Mouse (Mus musculus) lung, embryonic 14.5 days (tissue): ENCODE results near the gene Chid1. TPM values are rescaled to one million over a fixed set of nuclear protein-coding genes. Genes with fewer than 3 reads are reported as not detected.
A peak's percentile ranks its signal among the peaks of the same experiment; 100 is the strongest.
"Not testable (repeated sequence)": the region's sequence is repeated elsewhere in the genome, so short reads cannot be mapped to it uniquely, and the experiment has no call there.

ENCODE experiments used
- ATAC-seq: fragments of 200-750 bp; cut with Nextera tagmentation; 2 replicates; pipeline ENCODE4 v1.8.0; 2017; ENCODE audit warnings: mild to moderate bottlenecking, moderate TSS enrichment, moderate library complexity; ENCODE audit not compliant: insufficient read depth
- DNase-seq: peaks from one replicate; pipeline ENCODE4 v3.0.0-alpha.2; 2015
- H3K27ac ChIP-seq: fragments of 300-500 bp; sonication (generic); 2 replicates; pipeline ENCODE4 v1.5.1; 2014; ENCODE audit warnings: low read depth, mild to moderate bottlenecking, moderate library complexity
- H3K27me3 ChIP-seq: fragments of 300-500 bp; sonication (generic); 2 replicates; pipeline ENCODE4 v1.6.1; 2014; ENCODE audit warnings: low read length, control low read depth; ENCODE audit not compliant: insufficient read depth
- H3K36me3 ChIP-seq: fragments of 300-500 bp; sonication (generic); 2 replicates; pipeline ENCODE4 v1.6.1; 2014; ENCODE audit warnings: control low read depth; ENCODE audit not compliant: insufficient read depth
- H3K4me1 ChIP-seq: fragments of 300-500 bp; sonication (generic); 2 replicates; pipeline ENCODE4 v1.6.1; 2014; ENCODE audit warnings: antibody characterized with exemption, control low read depth; ENCODE audit not compliant: insufficient read depth
- H3K4me2 ChIP-seq: fragments of 300-500 bp; sonication (generic); 2 replicates; pipeline ENCODE4 v1.6.1; 2014; ENCODE audit warnings: mild to moderate bottlenecking
- H3K4me3 ChIP-seq: fragments of 300-500 bp; sonication (generic); 2 replicates; pipeline ENCODE4 v1.5.1; 2014; ENCODE audit warnings: low read depth, low read length
- H3K9ac ChIP-seq: fragments of 300-500 bp; sonication (generic); 2 replicates; pipeline ENCODE4 v1.6.1; 2014
- H3K9me3 ChIP-seq: fragments of 300-500 bp; sonication (generic); 2 replicates; pipeline ENCODE4 v1.6.1; 2016; ENCODE audit warnings: low read depth, low read length, control low read depth
- CTCF ChIP-seq: IDR thresholded peaks from 2 replicates; pipeline ENCODE4 v1.5.1; 2016; ENCODE audit warnings: antibody characterized with exemption, low read depth
- WGBS: fragments of 180-500 bp; shearing (Covaris S2); extraction: QIAGEN DNeasy Blood & Tissue Kit; methylation state at CpG from one replicate; pipeline ENCODE4 v1.1.7; 2014; 5-methylcytosine and 5-hydroxymethylcytosine counted together
- polyA plus RNA-seq: library from polyadenylated mRNA; unstranded; fragments of >200 nt; fragmentation: Nextera tagmentation; extraction: Ambion mirVana; gene quantifications from 2 replicates; pipeline ENCODE4 v1.2.1, GENCODE M21; 2014

The Chid1 gene
- polyA plus RNA-seq, 1 experiment from 2014 or later, result 33.0 TPM

- no peak; the same call in 1 of the 2 replicates for TF ChIP-seq CTCF
- H3K27ac ChIP-seq, result peak within 1 kb of the TSS; percentile 82
- under 1% methylated on average over 63 of the region's 63 CpGs for WGBS
Measured at GRCm38 (mm10) chr7:141447110-141447991, 92.3 kb downstream of the Chid1 start, which contains the start of gene Rplp2. TSS of gene Rplp2 (plus strand) at chr7:141447370.

GRCm38 (mm10) chr7:141446374-141446773 lies 93.3 kb downstream of the Chid1 start:
- not testable (repeated sequence) for H3K27me3 ChIP-seq, ATAC-seq, H3K4me3 ChIP-seq, DNase-seq, H3K27ac ChIP-seq, H3K9me3 ChIP-seq, H3K9ac ChIP-seq
- Histone ChIP-seq H3K4me1 (peaks cover 22% of the 10 kb centered on the region), H3K4me2 (peak overlapping the region; percentile 90), H3K36me3 (peaks cover 33% of the 10 kb centered on the region)
- 75% methylated on average over 3 of the region's 3 CpGs for WGBS

More at GRCm38 (mm10) chr7:141447110-141447991, 92.3 kb downstream of the Chid1 start, which contains the start of gene Rplp2:
- Histone ChIP-seq H3K4me3 (peak within 1 kb of the TSS; percentile 89), H3K9ac (peak within 1 kb of the TSS; percentile 95), H3K27me3 (no peaks in the 10 kb centered on the region), H3K36me3 (peaks cover 43% of the 10 kb centered on the region), H3K4me2 (peak within 1 kb of the TSS; percentile 90), H3K4me1 (peaks cover 22% of the 10 kb centered on the region), H3K9me3 (no peaks in the 10 kb centered on the region)
- ATAC-seq (peak; percentile 91), DNase-seq (peak; percentile 95)

GRCm38 (mm10) chr7:141443828-141444237 lies 95.8 kb downstream of the Chid1 start, which contains the start of gene Pidd1:
TSS of gene Pidd1 (minus strand) at chr7:141444025.
- WGBS, result under 1% methylated on average over 25 of the region's 25 CpGs

More at GRCm38 (mm10) chr7:141443828-141444237, 95.8 kb downstream of the Chid1 start, which contains the start of gene Pidd1:
- H3K9me3 ChIP-seq, result no peaks in the 10 kb centered on the region
- H3K27ac ChIP-seq, result peak within 1 kb of the TSS; percentile 62
- peak within 1 kb of the TSS; percentile 65 for H3K9ac ChIP-seq
- H3K36me3 ChIP-seq, result peaks cover 30% of the 10 kb centered on the region
- peak within 1 kb of the TSS; percentile 55 for H3K4me3 ChIP-seq
- DNase-seq (peak; percentile 92), ATAC-seq (peak; percentile 57)
- H3K4me1 ChIP-seq, result peaks cover 22% of the 10 kb centered on the region
- peak within 1 kb of the TSS; percentile 90 for H3K4me2 ChIP-seq
- no peak for TF ChIP-seq CTCF
- H3K27me3 ChIP-seq, result no peaks in the 10 kb centered on the region

Other genes starting within 250 kb of the Chid1 start
- 1.0 and 1.4 TPM in 2 replicates for gene Drd4, start 247.9 kb downstream of the Chid1 start, polyA plus RNA-seq
- 69.8 and 74.2 TPM in 2 replicates for gene Deaf1, start 212.2 kb downstream of the Chid1 start, polyA plus RNA-seq
- 28.8 and 30.3 TPM in 2 replicates for gene Tmem80, start 212.1 kb downstream of the Chid1 start, polyA plus RNA-seq
- gene Eps8l2, start 201.0 kb downstream of the Chid1 start, polyA plus RNA-seq, result 20.0 and 22.4 TPM in 2 replicates
- 241 and 257 TPM in 2 replicates for gene Taldo1, start 147.7 kb downstream of the Chid1 start, polyA plus RNA-seq
- 48.5 and 49.1 TPM in 2 replicates for gene Gatd1, start 125.7 kb downstream of the Chid1 start, polyA plus RNA-seq
- not detected in 2 replicates for gene Cend1, start 110.4 kb downstream of the Chid1 start, polyA plus RNA-seq
- gene Slc25a22, start 102.0 kb downstream of the Chid1 start, polyA plus RNA-seq, result 27.6 and 30.1 TPM in 2 replicates
- 12.6 and 14.2 TPM in 2 replicates for gene Pidd1, start 95.8 kb downstream of the Chid1 start, polyA plus RNA-seq
- gene Rplp2, start 92.5 kb downstream of the Chid1 start, polyA plus RNA-seq, result 1,415 and 1,470 TPM in 2 replicates
- 26.1 and 26.3 TPM in 2 replicates for gene Pnpla2, start 84.7 kb downstream of the Chid1 start, polyA plus RNA-seq
- gene Cracr2b, start 78.8 kb downstream of the Chid1 start, polyA plus RNA-seq, result 15.1 and 18.9 TPM in 2 replicates
- 69.8 and 79.1 TPM in 2 replicates for gene Cd151, start 72.5 kb downstream of the Chid1 start, polyA plus RNA-seq
- 71.2 and 74.3 TPM in 2 replicates for gene Polr2l, start 64.7 kb downstream of the Chid1 start, polyA plus RNA-seq
- 95.5 and 100.0 TPM in 2 replicates for gene Tspan4, start 64.6 kb downstream of the Chid1 start, polyA plus RNA-seq
- 63.1 and 67.6 TPM in 2 replicates for gene Ap2a2, start 22.3 kb upstream of the Chid1 start, polyA plus RNA-seq
- 0.18 and 0.32 TPM in 2 replicates for gene Muc6, start 115.5 kb upstream of the Chid1 start, polyA plus RNA-seq
- 0.09 TPM in 1 of 2 replicates, not detected in the other for gene Muc2, start 150.5 kb upstream of the Chid1 start, polyA plus RNA-seq
- 0.18 and 0.28 TPM in 2 replicates for gene Muc5ac, start 249.1 kb upstream of the Chid1 start, polyA plus RNA-seq